Mouse (Mus musculus): ENCODE results near the gene Orc1. TPM values are rescaled to one million over a fixed set of nuclear protein-coding genes. Genes with fewer than 3 reads are reported as not detected.
A peak's percentile ranks its signal among the peaks of the same experiment; 100 is the strongest.

Gene Orc1
- under 0.01 and 0.13 TPM in 2 replicates for total RNA-seq (2014; rRNA removed)
- not detected in 2 replicates for polyA plus RNA-seq (2012; rRNA removed)

DNA sequence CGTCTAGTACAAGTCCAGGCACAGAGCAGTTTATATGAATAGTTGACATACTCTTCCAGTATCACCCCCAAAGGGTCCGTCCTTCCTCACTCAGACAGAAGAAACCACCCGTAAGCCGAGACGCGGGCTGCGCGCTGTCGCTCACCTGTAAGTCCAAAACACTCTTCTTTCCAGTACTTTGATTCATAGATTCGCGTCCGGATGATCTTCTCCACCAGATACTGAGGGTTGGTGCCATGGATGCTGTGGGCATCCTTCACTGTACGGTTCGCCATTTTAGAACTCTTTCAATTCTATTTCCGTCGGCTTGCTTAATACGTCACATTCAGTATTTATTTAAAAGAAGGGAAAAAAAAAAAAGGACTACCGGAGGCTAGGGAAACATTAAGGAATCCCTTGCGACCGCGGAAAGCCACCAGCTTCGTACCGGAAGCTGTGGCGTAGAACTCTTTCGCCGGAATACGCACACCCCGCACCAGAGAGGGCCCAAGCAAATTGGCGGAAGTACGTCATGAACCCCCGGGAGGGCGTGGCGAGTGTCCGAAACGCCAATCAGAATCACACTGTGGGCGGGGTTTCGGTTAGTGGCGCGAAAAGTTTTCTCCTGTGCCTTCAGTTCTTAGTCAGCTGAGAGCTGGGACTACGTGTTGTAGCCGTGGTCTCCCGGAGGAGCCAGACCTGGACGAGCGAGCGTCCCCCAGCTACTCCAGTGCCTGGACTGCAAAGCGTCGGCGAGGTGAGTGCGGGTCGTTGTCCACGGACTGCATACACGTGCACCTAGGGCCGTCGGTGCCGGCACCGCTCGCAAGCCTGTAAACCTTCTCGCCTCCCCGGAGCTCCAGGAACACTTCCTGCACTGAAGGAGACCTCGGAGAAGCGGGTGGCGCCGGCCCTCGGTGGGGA lies at the start of gene Orc1, which contains the start of gene Prpf38a:
Gene Orc1 (plus strand): TSS at position 584 of the 903 bp plus-strand sequence.
Gene Prpf38a (minus strand): TSS at position 497 of the 903 bp plus-strand sequence.
- no peak for TF ChIP-seq CTCF (IDR thresholded peaks at IDR 0.05; ENCODE audit: low read depth, low read length)
- no peak for TF ChIP-seq POLR2A (IDR thresholded peaks at IDR 0.05; ENCODE audit: extremely low read depth, insufficient read depth, low read length)
- Histone ChIP-seq H3K4me3 (ENCODE audit: insufficient read depth, low read depth, low read length) (peak within 1 kb of the TSS; percentile 72), H3K4me1 (ENCODE audit: control insufficient read depth, insufficient read depth, low read length) (no peaks in the 10 kb centered on the region; the same call in 1 of the 2 replicates), H3K9ac (ENCODE audit: low read depth, low read length) (peak within 1 kb of the TSS; percentile 59), H3K27me3 (ENCODE audit: control insufficient read depth, insufficient read depth, low read length) (no peaks in the 10 kb centered on the region), H3K27ac (replicated peaks; ENCODE audit: insufficient read depth, low read depth, low read length) (no peak within 1 kb of the TSS), H3K36me3 (ENCODE audit: control insufficient read depth, insufficient read depth, low read length) (peaks cover 11% of the 10 kb centered on the region), H3K79me2 (ENCODE audit: control insufficient read depth, insufficient read depth, low read length) (no peaks in the 10 kb centered on the region)
- DNase-seq (ENCODE audit: extremely low read depth, low read depth, low spot score), result peak; percentile 91
- WGBS, result under 1% methylated on average over 64 of the region's 64 CpGs

DNA sequence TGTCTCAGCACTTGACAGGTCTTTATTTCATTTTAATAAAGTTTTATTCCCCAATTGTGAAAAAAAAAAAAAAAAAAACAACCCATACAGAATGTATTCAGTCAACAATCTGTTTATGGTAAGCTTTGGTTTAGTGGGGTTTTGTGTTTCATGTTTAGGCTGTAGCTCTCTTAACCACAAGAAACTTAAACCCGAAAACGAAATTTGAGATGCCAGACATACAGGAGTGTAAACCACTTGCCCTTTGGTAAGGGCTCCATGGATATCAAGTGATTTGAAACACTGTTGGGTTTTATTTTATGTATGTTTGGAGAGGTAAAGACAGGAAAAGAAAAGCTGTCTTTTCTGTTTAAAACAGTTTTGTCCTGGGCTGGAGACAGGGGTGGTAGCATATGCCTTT lies 39.5 kb upstream of the Orc1 start:
- no peak overlapping the region for H3K27ac ChIP-seq (replicated peaks; ENCODE audit: insufficient read depth, low read depth, low read length)
- H3K36me3 ChIP-seq (ENCODE audit: control insufficient read depth, insufficient read depth, low read length), result peaks cover 13% of the 10 kb centered on the region
- 95% methylated on average over 2 of the region's 2 CpGs for WGBS
- no peaks in the 10 kb centered on the region for H3K27me3 ChIP-seq (ENCODE audit: control insufficient read depth, insufficient read depth, low read length)
- no peak overlapping the region for H3K9ac ChIP-seq (ENCODE audit: low read depth, low read length)
- no peaks in the 10 kb centered on the region for H3K79me2 ChIP-seq (ENCODE audit: control insufficient read depth, insufficient read depth, low read length)
- H3K4me1 ChIP-seq (ENCODE audit: control insufficient read depth, insufficient read depth, low read length), result no peaks in the 10 kb centered on the region
- no peak for TF ChIP-seq POLR2A (IDR thresholded peaks at IDR 0.05; ENCODE audit: extremely low read depth, insufficient read depth, low read length)
- TF ChIP-seq CTCF (IDR thresholded peaks at IDR 0.05; ENCODE audit: low read depth, low read length), result no peak
- no peak for DNase-seq (ENCODE audit: extremely low read depth, low read depth, low spot score)
- H3K4me3 ChIP-seq (ENCODE audit: insufficient read depth, low read depth, low read length), result no peak overlapping the region

DNA sequence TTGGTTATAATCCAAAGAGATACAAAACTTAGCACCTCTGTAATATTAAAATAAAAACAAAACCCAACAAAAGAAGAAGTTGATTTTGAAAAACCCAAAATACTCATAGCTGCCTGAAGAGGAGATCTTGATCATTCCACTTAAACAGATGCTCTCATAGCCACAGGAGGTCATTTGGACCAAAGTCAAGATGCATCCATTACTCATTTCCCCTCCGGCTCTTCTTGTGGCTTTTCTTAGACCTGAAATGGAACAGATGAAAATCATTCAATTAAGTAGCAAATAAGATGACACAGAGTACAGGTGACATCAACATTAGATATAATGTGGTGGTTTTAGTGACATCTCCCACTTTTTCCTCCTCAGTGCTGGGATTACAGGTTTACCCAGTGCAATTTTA lies 14.2 kb upstream of the Orc1 start:
- H3K9ac ChIP-seq (ENCODE audit: low read depth, low read length), result no peak overlapping the region
- H3K79me2 ChIP-seq (ENCODE audit: control insufficient read depth, insufficient read depth, low read length), result no peaks in the 10 kb centered on the region
- H3K27me3 ChIP-seq (ENCODE audit: control insufficient read depth, insufficient read depth, low read length), result no peaks in the 10 kb centered on the region
- 78% methylated on average over 1 of the region's 1 CpGs for WGBS
- no peak overlapping the region for H3K27ac ChIP-seq (replicated peaks; ENCODE audit: insufficient read depth, low read depth, low read length)
- DNase-seq (ENCODE audit: extremely low read depth, low read depth, low spot score), result no peak
- no peaks in the 10 kb centered on the region for H3K4me1 ChIP-seq (ENCODE audit: control insufficient read depth, insufficient read depth, low read length)
- no peak overlapping the region for H3K4me3 ChIP-seq (ENCODE audit: insufficient read depth, low read depth, low read length)
- H3K36me3 ChIP-seq (ENCODE audit: control insufficient read depth, insufficient read depth, low read length), result peaks cover 64% of the 10 kb centered on the region
- no peak for TF ChIP-seq POLR2A (IDR thresholded peaks at IDR 0.05; ENCODE audit: extremely low read depth, insufficient read depth, low read length)
- TF ChIP-seq CTCF (IDR thresholded peaks at IDR 0.05; ENCODE audit: low read depth, low read length), result no peak

DNA sequence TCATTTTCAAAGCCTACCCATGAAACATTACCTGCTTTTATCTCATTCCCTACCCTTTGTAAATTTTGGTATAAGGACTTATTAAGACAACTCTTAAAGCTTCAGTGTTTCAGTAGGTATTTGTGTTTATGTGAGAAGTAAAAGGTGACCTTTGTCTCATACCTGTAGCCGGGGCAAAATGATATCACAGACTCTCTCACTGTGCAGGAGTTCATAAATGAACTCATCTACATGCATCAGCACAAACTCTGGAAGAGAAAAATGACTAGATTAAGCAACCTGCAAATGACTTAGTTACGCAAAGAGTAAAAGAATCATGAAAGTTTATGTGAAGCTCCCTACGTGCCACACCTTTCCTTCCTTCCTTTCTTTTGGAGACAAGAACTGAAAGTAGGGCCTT lies 6.6 kb upstream of the Orc1 start:
- peaks cover 50% of the 10 kb centered on the region for H3K36me3 ChIP-seq (ENCODE audit: control insufficient read depth, insufficient read depth, low read length)
- H3K27me3 ChIP-seq (ENCODE audit: control insufficient read depth, insufficient read depth, low read length), result no peaks in the 10 kb centered on the region
- DNase-seq (ENCODE audit: extremely low read depth, low read depth, low spot score), result no peak
- H3K9ac ChIP-seq (ENCODE audit: low read depth, low read length), result no peak overlapping the region
- H3K79me2 ChIP-seq (ENCODE audit: control insufficient read depth, insufficient read depth, low read length), result no peaks in the 10 kb centered on the region
- no peaks in the 10 kb centered on the region for H3K4me1 ChIP-seq (ENCODE audit: control insufficient read depth, insufficient read depth, low read length)
- no peak overlapping the region for H3K4me3 ChIP-seq (ENCODE audit: insufficient read depth, low read depth, low read length)
- no peak overlapping the region for H3K27ac ChIP-seq (replicated peaks; ENCODE audit: insufficient read depth, low read depth, low read length)
- TF ChIP-seq POLR2A (IDR thresholded peaks at IDR 0.05; ENCODE audit: extremely low read depth, insufficient read depth, low read length) (no peak), CTCF (IDR thresholded peaks at IDR 0.05; ENCODE audit: low read depth, low read length) (no peak)
- 90% methylated on average over 3 of the region's 3 CpGs for WGBS

DNA sequence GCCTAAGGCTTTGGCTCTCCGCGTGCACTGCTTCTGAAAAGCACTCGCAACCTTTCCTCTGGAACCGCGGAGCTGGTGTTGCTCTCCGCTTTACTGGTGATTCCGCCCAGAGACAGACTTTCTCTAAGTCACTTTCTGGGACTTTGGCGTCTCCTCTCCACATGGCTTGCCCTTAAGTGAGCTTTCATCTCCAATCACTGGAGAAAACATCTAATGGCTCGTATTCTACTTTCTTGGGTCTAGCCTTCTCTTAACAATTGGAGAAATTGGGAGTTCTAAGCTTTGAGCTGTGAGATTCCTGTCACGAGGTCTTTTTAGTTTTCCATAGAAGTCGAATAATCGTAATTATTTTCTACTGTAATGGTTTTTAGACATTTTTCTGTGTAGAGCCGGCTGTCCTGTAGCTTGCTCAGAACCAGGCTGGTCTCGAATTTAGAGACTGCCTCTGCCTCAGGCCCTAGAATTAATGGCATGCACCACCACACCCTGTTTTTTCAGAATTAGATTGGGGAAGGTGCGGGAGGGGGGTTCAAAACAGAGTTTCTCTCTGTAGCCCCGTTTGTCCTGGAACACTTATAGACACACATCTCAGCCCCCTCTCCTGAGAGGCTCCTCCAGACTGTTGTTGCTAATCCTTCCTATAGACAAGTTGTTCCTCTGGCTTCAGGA lies 654 bp downstream of the Orc1 start:
- Histone ChIP-seq H3K9ac (ENCODE audit: low read depth, low read length) (peak overlapping the region; percentile 59), H3K27me3 (ENCODE audit: control insufficient read depth, insufficient read depth, low read length) (no peaks in the 10 kb centered on the region), H3K79me2 (ENCODE audit: control insufficient read depth, insufficient read depth, low read length) (no peaks in the 10 kb centered on the region), H3K27ac (replicated peaks; ENCODE audit: insufficient read depth, low read depth, low read length) (no peak overlapping the region), H3K36me3 (ENCODE audit: control insufficient read depth, insufficient read depth, low read length) (peaks cover 8% of the 10 kb centered on the region), H3K4me3 (ENCODE audit: insufficient read depth, low read depth, low read length) (peak overlapping the region; percentile 72), H3K4me1 (ENCODE audit: control insufficient read depth, insufficient read depth, low read length) (no peaks in the 10 kb centered on the region; the same call in 1 of the 2 replicates)
- 5% methylated on average over 16 of the region's 16 CpGs for WGBS
- DNase-seq (ENCODE audit: extremely low read depth, low read depth, low spot score), result no peak
- TF ChIP-seq CTCF (IDR thresholded peaks at IDR 0.05; ENCODE audit: low read depth, low read length) (no peak), POLR2A (IDR thresholded peaks at IDR 0.05; ENCODE audit: extremely low read depth, insufficient read depth, low read length) (no peak)

Data from liver, adult 2 months (tissue).